Mouse (Mus musculus) heart, postnatal 0 days (tissue): Measurements from ENCODE around the gene Ptpn6. TPM values are rescaled to one million over a fixed set of nuclear protein-coding genes. Genes with fewer than 3 reads are reported as not detected.

Experiments
- ATAC-seq: fragments of 200-750 bp; cut with Nextera tagmentation; 2 replicates; pipeline ENCODE4 v1.8.0; 2017; ENCODE audit warnings: low read depth, moderate number of reproducible peaks, moderate library complexity; ENCODE audit not compliant: insufficient read depth
- DNase-seq: peaks from one replicate; pipeline ENCODE4 v3.0.0-alpha.2; 2016; ENCODE audit warnings: low spot score
- H3K27ac ChIP-seq: fragments of 300-500 bp; sonication (generic); 2 replicates; pipeline ENCODE4 v1.5.1; 2014; ENCODE audit warnings: low read depth, mild to moderate bottlenecking
- H3K27me3 ChIP-seq: fragments of 300-500 bp; sonication (generic); 2 replicates; pipeline ENCODE4 v1.6.1; 2014; ENCODE audit warnings: low read length, mixed read lengths; ENCODE audit not compliant: control insufficient read depth, insufficient read depth
- H3K36me3 ChIP-seq: fragments of 300-500 bp; sonication (generic); replicated peaks from 2 replicates; pipeline ENCODE4 v1.6.1; 2014; ENCODE audit warnings: low read length, mixed read lengths; ENCODE audit not compliant: control insufficient read depth, insufficient read depth
- H3K4me1 ChIP-seq: fragments of 300-500 bp; sonication (generic); 2 replicates; pipeline ENCODE4 v1.6.1; 2014; ENCODE audit warnings: antibody characterized with exemption; ENCODE audit not compliant: control insufficient read depth, insufficient read depth
- H3K4me2 ChIP-seq: fragments of 300-500 bp; sonication (generic); 2 replicates; pipeline ENCODE4 v1.6.1; 2014; ENCODE audit warnings: low read depth, mild to moderate bottlenecking, low read length, moderate library complexity
- H3K4me3 ChIP-seq: fragments of 300-500 bp; sonication (generic); 2 replicates; pipeline ENCODE4 v1.5.1; 2014; ENCODE audit warnings: low read depth, low read length
- H3K9ac ChIP-seq: fragments of 300-500 bp; sonication (generic); replicated peaks from 2 replicates; pipeline ENCODE4 v1.6.1; 2014; ENCODE audit warnings: low read depth, low read length, mixed read lengths
- H3K9me3 ChIP-seq: fragments of 300-500 bp; sonication (generic); replicated peaks from 2 replicates; pipeline ENCODE4 v1.6.1; 2016; ENCODE audit warnings: low read length; ENCODE audit not compliant: control insufficient read depth
- CTCF ChIP-seq: IDR thresholded peaks from 2 replicates; pipeline ENCODE4 v1.5.1; 2016; ENCODE audit warnings: antibody characterized with exemption, control low read depth, low read depth
- EP300 ChIP-seq: IDR thresholded peaks from 2 replicates; pipeline ENCODE4 v1.6.1; 2016; ENCODE audit warnings: antibody characterized with exemption, low read depth
- WGBS: fragments of 180-500 bp; shearing (Covaris S2); extraction: QIAGEN DNeasy Blood & Tissue Kit; methylation state at CpG from one replicate; pipeline ENCODE4 v1.1.7; 2014; 5-methylcytosine and 5-hydroxymethylcytosine counted together
- polyA plus RNA-seq: library from polyadenylated mRNA; unstranded; fragments of >200 nt; fragmentation: Nextera tagmentation; extraction: Ambion mirVana; gene quantifications from 2 replicates; pipeline ENCODE4 v1.2.1, GENCODE M21; 2015
- total RNA-seq: library from RNA; depleted of rRNA; stranded (reverse); fragments of >200 nt; gene quantifications from 2 replicates; pipeline ENCODE4 v1.2.3, GENCODE M21; 2014; ENCODE audit warnings: low replicate concordance

Gene Ptpn6
- total and polyA plus RNA-seq, 2 experiments from 2014 or later = 4.5 to 6.3 TPM

GRCm38 (mm10) chr6:124740888-124741761 is 2.6 kb upstream of the Ptpn6 start, which contains the start of gene Grcc10:
Gene Grcc10, minus strand, starts transcription at chr6:124741374.
- under 1% methylated on average over 41 of the region's 41 CpGs for WGBS
- Histone ChIP-seq H3K4me2 (peak within 1 kb of the TSS; percentile 84), H3K4me3 (peak within 1 kb of the TSS; percentile 64), H3K27me3 (no peaks in the 10 kb centered on the region), H3K27ac (peak within 1 kb of the TSS; percentile 98), H3K36me3 (peaks cover 16% of the 10 kb centered on the region), H3K9ac (peak within 1 kb of the TSS; percentile 74), H3K4me1 (peaks cover 6% of the 10 kb centered on the region; the same call in 1 of the 2 replicates), H3K9me3 (no peaks in the 10 kb centered on the region)
- peak; percentile 94 for DNase-seq
- TF ChIP-seq EP300 = peak; percentile 82
- no peak for TF ChIP-seq CTCF
- peak; percentile 74 for ATAC-seq

DNA sequence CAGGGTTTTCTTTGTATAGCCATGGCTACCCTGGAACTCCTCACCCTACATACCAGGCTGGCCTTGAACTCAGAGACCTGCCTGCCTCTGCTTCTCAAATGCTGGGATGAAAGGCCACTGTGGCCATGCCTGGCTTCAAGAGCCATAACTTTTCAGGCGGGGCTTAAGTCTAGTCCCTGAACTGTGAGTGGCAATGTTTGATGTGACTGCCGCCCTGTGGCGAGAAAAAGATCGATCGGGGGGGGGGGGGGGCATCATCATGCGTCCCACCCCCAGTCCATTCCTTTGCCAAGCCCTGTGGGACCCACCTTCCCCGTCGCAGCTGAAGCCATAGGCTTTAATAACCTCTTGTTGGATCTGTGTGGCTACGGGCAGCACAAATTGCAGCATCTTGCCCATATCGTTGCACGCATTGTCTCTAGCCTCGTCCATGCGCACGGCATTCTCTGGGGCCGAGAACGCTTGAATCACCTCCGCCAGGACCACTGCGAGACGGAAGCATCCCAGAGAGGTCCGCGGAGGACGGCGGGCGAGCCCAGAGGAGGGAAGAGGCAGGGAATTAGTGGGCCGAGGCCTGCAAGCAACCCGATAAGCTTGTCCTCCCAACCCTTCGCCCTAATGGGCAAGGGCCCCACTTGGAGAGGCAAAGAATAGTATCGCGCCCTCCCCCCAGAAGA is 1.8 kb upstream of the Ptpn6 start:
- TF ChIP-seq EP300 (no peak), CTCF (peak; percentile 56)
- Histone ChIP-seq H3K9me3 (no peaks in the 10 kb centered on the region), H3K4me1 (peaks cover 5% of the 10 kb centered on the region; the same call in 1 of the 2 replicates), H3K4me3 (peak overlapping the region; percentile 64), H3K27ac (peak overlapping the region; percentile 98), H3K36me3 (peaks cover 16% of the 10 kb centered on the region), H3K9ac (peak overlapping the region; percentile 74), H3K27me3 (no peaks in the 10 kb centered on the region), H3K4me2 (peak overlapping the region; percentile 84)
- WGBS = under 1% methylated on average over 29 of the region's 29 CpGs
- ATAC-seq (peak; percentile 37), DNase-seq (peak; percentile 67)

- Histone ChIP-seq H3K9ac (no peak overlapping the region; the same call in 1 of the 2 replicates), H3K4me1 (peaks cover 5% of the 10 kb centered on the region; the same call in 1 of the 2 replicates), H3K9me3 (no peaks in the 10 kb centered on the region), H3K27me3 (no peaks in the 10 kb centered on the region), H3K36me3 (peaks cover 12% of the 10 kb centered on the region), H3K27ac (no peak overlapping the region), H3K4me3 (no peak overlapping the region), H3K4me2 (0 out of 2 replicates have a peak overlapping the region, but pooled peaks have one; percentile 84)
- WGBS = 87% methylated on average over 10 of the region's 10 CpGs
- ATAC-seq = no peak
- TF ChIP-seq CTCF = no peak
- TF ChIP-seq EP300 = no peak
- no peak for DNase-seq
Measured at GRCm38 (mm10) chr6:124739231-124739796, 800 bp upstream of the Ptpn6 start.

DNA sequence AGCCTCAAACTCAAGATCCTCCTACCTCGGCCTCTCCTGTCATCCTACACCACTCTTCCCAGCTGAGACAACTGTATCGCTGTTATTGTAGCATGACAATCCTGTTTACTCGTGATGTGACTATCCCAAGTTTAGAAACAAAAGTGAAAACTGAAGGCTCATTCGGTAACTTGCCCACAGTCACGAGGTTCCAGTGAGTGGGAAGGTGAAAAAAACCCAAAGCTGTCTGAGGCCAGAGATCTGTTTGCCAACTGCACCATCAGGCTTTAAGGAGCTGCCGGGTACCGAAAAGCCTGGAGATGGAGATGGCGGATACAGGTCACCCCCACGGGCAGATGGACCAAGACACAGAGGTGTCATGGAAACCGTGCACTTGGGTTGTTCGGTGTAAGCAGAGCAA is 1.5 kb downstream of the Ptpn6 start:
- Histone ChIP-seq H3K4me3 (no peak overlapping the region), H3K4me2 (no peak overlapping the region), H3K27ac (no peak overlapping the region), H3K9ac (no peak overlapping the region), H3K9me3 (no peaks in the 10 kb centered on the region), H3K4me1 (peaks cover 8% of the 10 kb centered on the region; the same call in 1 of the 2 replicates), H3K27me3 (no peaks in the 10 kb centered on the region), H3K36me3 (no peaks in the 10 kb centered on the region; the same call in 1 of the 2 replicates)
- TF ChIP-seq EP300 = no peak
- TF ChIP-seq CTCF = no peak
- DNase-seq (no peak), ATAC-seq (no peak)
- 89% methylated on average over 11 of the region's 11 CpGs for WGBS

DNA sequence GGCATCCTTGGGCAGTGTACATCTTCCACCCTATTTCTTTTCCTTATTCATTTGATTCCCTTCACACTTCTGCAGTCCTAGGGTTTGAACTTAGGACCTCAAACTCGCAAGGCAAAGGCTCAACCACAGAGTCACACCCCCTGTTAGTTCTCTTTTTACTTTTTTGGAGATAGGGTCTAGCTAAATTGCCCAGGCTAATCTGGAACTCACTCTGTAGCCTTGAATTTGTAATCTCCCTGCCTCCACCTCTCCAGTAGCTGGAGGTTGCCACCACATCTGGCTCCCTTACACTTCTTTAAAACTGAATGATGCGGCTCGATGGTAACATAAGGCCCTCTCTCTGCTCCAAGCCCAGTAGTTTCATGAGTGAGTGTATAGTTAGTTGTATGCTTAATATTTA is 4.1 kb downstream of the Ptpn6 start:
- WGBS = 83% methylated on average over 3 of the region's 3 CpGs
- ATAC-seq = no peak
- no peak overlapping the region for H3K27ac ChIP-seq

More for the DNA sequence above, 4.1 kb downstream of the Ptpn6 start:
- H3K4me1 ChIP-seq = peaks cover 3% of the 10 kb centered on the region; the same call in 1 of the 2 replicates
- H3K36me3 ChIP-seq = no peaks in the 10 kb centered on the region; the same call in 1 of the 2 replicates
- no peak overlapping the region for H3K4me3 ChIP-seq
- no peak for DNase-seq
- H3K9me3 ChIP-seq = no peaks in the 10 kb centered on the region
- H3K4me2 ChIP-seq = no peak overlapping the region
- no peaks in the 10 kb centered on the region for H3K27me3 ChIP-seq
- TF ChIP-seq EP300 (no peak), CTCF (no peak)
- H3K9ac ChIP-seq = no peak overlapping the region
